Mouse (Mus musculus) CH12.LX (cell line): ENCODE data around the gene Rims4. TPM values are rescaled to one million over a fixed set of nuclear protein-coding genes. Genes with fewer than 3 reads are reported as not detected.

Experiments
- DNase-seq: peaks from one replicate; pipeline ENCODE4 v3.0.0-alpha.2; 2013; ENCODE audit errors: extremely low read depth
- H3K27ac ChIP-seq: 2 replicates; pipeline ENCODE4 v1.5.1; 2012; ENCODE audit warnings: low read depth, mild to moderate bottlenecking, control low read depth, moderate library complexity; ENCODE audit not compliant: insufficient read depth
- H3K27me3 ChIP-seq: replicated peaks from 2 replicates; pipeline ENCODE3; 2012; ENCODE audit warnings: inconsistent platforms
- H3K36me3 ChIP-seq, 2 experiments: replicated peaks in 1 of 2; 2 replicates each; pipeline versions ENCODE3 to v1.6.1; 2012; ENCODE audit warnings: inconsistent platforms in 1 of 2, low read length in 1 of 2, mild to moderate bottlenecking in 1 of 2, mixed read lengths in 1 of 2, moderate library complexity in 1 of 2; ENCODE audit not compliant: control insufficient read depth in 1 of 2, insufficient read depth in 1 of 2
- H3K4me1 ChIP-seq, 2 experiments: 2 replicates each; pipeline ENCODE4 v1.6.1; 2012; ENCODE audit warnings: inconsistent platforms in 1 of 2, moderate library complexity in 1 of 2; ENCODE audit not compliant: insufficient read depth in 2 of 2, control insufficient read depth in 1 of 2
- H3K4me2 ChIP-seq: 2 replicates; pipeline ENCODE4 v1.6.1; 2012; ENCODE audit warnings: low read depth, mild to moderate bottlenecking, control low read depth; ENCODE audit not compliant: poor library complexity, insufficient read depth, severe bottlenecking
- H3K4me3 ChIP-seq, 3 experiments: fragments of 150-350 bp in 1 of 3; sonication (generic) in 1 of 3; replicated peaks in 1 of 3; 2 replicates each; pipeline versions ENCODE3 to v1.5.1; 2011 to 2012; ENCODE audit warnings: low read depth in 2 of 3, low read length in 2 of 3, mild to moderate bottlenecking in 2 of 3, moderate library complexity in 2 of 3, control low read depth in 1 of 3, improper control_type of control experiment in 1 of 3, inconsistent platforms in 1 of 3, mixed read lengths in 1 of 3; ENCODE audit not compliant: poor library complexity in 1 of 3
- H3K79me2 ChIP-seq: replicated peaks from 2 replicates; pipeline ENCODE4 v1.6.1; 2012; ENCODE audit warnings: mild to moderate bottlenecking, moderate library complexity; ENCODE audit not compliant: control insufficient read depth, poor library complexity, insufficient read depth, severe bottlenecking; ENCODE audit errors: extremely low read depth
- H3K9ac ChIP-seq: 2 replicates; pipeline ENCODE4 v1.6.1; 2012; ENCODE audit warnings: low read depth, mild to moderate bottlenecking, control low read depth, moderate library complexity; ENCODE audit not compliant: insufficient read depth
- H3K9me3 ChIP-seq: replicated peaks from 2 replicates; pipeline ENCODE3; 2012; ENCODE audit warnings: low read length, inconsistent platforms, mixed read lengths
- BHLHE40 ChIP-seq: IDR thresholded peaks from 2 replicates; pipeline ENCODE4 v1.6.1; 2011; ENCODE audit warnings: mild to moderate bottlenecking, low read depth, low read length, improper control_type of control experiment
- CHD1 ChIP-seq: IDR thresholded peaks from 2 replicates; pipeline ENCODE4 v1.6.1; 2012; ENCODE audit warnings: low read depth, low read length, improper control_type of control experiment, inconsistent platforms
- CHD2 ChIP-seq: IDR thresholded peaks from 2 replicates; pipeline ENCODE4 v1.6.1; 2011; ENCODE audit warnings: low read length, improper control_type of control experiment
- CTCF ChIP-seq, 2 experiments: IDR thresholded peaks in 1 of 2; conservative IDR thresholded peaks in 1 of 2; 2 replicates each; pipeline ENCODE4 v1.5.1; 2011 to 2012; ENCODE audit warnings: low read depth in 2 of 2, low read length in 2 of 2, improper control_type of control experiment in 1 of 2, inconsistent platforms in 1 of 2, mild to moderate bottlenecking in 1 of 2, moderate library complexity in 1 of 2
- E2F4 ChIP-seq: IDR thresholded peaks from 2 replicates; pipeline ENCODE4 v1.6.1; 2011; ENCODE audit warnings: low read depth, low read length, improper control_type of control experiment; ENCODE audit not compliant: insufficient replicate concordance
- EP300 ChIP-seq: IDR thresholded peaks from 2 replicates; pipeline ENCODE4 v1.6.1; 2011; ENCODE audit warnings: low read length, improper control_type of control experiment
- ETS1 ChIP-seq: conservative IDR thresholded peaks from 2 replicates; pipeline ENCODE4 v1.6.1; 2012; ENCODE audit warnings: low read depth, mild to moderate bottlenecking, inconsistent platforms, low read length, improper control_type of control experiment, moderate library complexity
- GABPA ChIP-seq: IDR thresholded peaks from 2 replicates; pipeline ENCODE4 v1.6.1; 2012; ENCODE audit warnings: low read depth, low read length, improper control_type of control experiment, inconsistent platforms; ENCODE audit not compliant: insufficient replicate concordance
- HCFC1 ChIP-seq: IDR thresholded peaks from 2 replicates; pipeline ENCODE4 v1.6.1; 2012; ENCODE audit warnings: low read depth, mild to moderate bottlenecking, inconsistent platforms, low read length, improper control_type of control experiment
- JUND ChIP-seq: conservative IDR thresholded peaks from 2 replicates; pipeline ENCODE4 v1.6.1; 2011; ENCODE audit warnings: low read depth, low read length, improper control_type of control experiment
- KAT2A ChIP-seq: IDR thresholded peaks from 2 replicates; pipeline ENCODE4 v1.6.1; 2012; ENCODE audit warnings: low read length, improper control_type of control experiment, inconsistent platforms; ENCODE audit not compliant: insufficient replicate concordance
- MAFK ChIP-seq: IDR thresholded peaks from 2 replicates; pipeline ENCODE4 v1.6.1; 2011; ENCODE audit warnings: low read length, improper control_type of control experiment; ENCODE audit not compliant: insufficient replicate concordance
- MAX ChIP-seq: IDR thresholded peaks from 2 replicates; pipeline ENCODE4 v1.6.1; 2011; ENCODE audit warnings: low read length, improper control_type of control experiment
- MAZ ChIP-seq: IDR thresholded peaks from 2 replicates; pipeline ENCODE4 v1.6.1; 2012; ENCODE audit warnings: low read depth, mild to moderate bottlenecking, inconsistent platforms, low read length, improper control_type of control experiment, moderate library complexity
- MEF2A ChIP-seq: IDR thresholded peaks from 2 replicates; pipeline ENCODE4 v1.6.1; 2014; ENCODE audit warnings: low read depth, mild to moderate bottlenecking, inconsistent platforms, low read length, improper control_type of control experiment, borderline replicate concordance
- MYC ChIP-seq: IDR thresholded peaks from 2 replicates; pipeline ENCODE4 v1.6.1; 2011; ENCODE audit warnings: low read depth, mild to moderate bottlenecking, improper control_type of control experiment, low read length
- NELFE ChIP-seq: IDR thresholded peaks from 2 replicates; pipeline ENCODE4 v1.6.1; 2011; ENCODE audit warnings: low read depth, low read length, improper control_type of control experiment
- NRF1 ChIP-seq: IDR thresholded peaks from 2 replicates; pipeline ENCODE4 v1.6.1; 2014; ENCODE audit warnings: low read depth, mild to moderate bottlenecking, inconsistent platforms, low read length, improper control_type of control experiment, moderate library complexity
- PAX5 ChIP-seq: IDR thresholded peaks from 2 replicates; pipeline ENCODE4 v1.6.1; 2012; ENCODE audit warnings: low read length, inconsistent platforms, mixed read lengths
- POLR2A ChIP-seq: IDR thresholded peaks from 2 replicates; pipeline ENCODE4 v1.6.1; 2011; ENCODE audit warnings: low read depth, mild to moderate bottlenecking, improper control_type of control experiment, low read length
- POLR2AphosphoS2 ChIP-seq: IDR thresholded peaks from 2 replicates; pipeline ENCODE4 v1.6.1; 2011; ENCODE audit warnings: low read depth, low read length, improper control_type of control experiment
- RAD21 ChIP-seq: IDR thresholded peaks from 2 replicates; pipeline ENCODE4 v1.6.1; 2011; ENCODE audit warnings: low read depth, mild to moderate bottlenecking, low read length, improper control_type of control experiment, moderate library complexity
- RCOR1 ChIP-seq: conservative IDR thresholded peaks from 2 replicates; pipeline ENCODE4 v1.6.1; 2012; ENCODE audit warnings: low read depth, mild to moderate bottlenecking, inconsistent platforms, low read length, improper control_type of control experiment
- SIN3A ChIP-seq: IDR thresholded peaks from 2 replicates; pipeline ENCODE4 v1.6.1; 2012; ENCODE audit warnings: low read length, improper control_type of control experiment, inconsistent platforms
- SMC3 ChIP-seq: IDR thresholded peaks from 2 replicates; pipeline ENCODE4 v1.6.1; 2011; ENCODE audit warnings: low read depth, low read length, improper control_type of control experiment
- TBP ChIP-seq: conservative IDR thresholded peaks from 2 replicates; pipeline ENCODE4 v1.6.1; 2011; ENCODE audit warnings: low read depth, low read length, improper control_type of control experiment
- TCF12 ChIP-seq: IDR thresholded peaks from 2 replicates; pipeline ENCODE4 v1.6.1; 2014; ENCODE audit warnings: low read depth, mild to moderate bottlenecking, inconsistent platforms, low read length, improper control_type of control experiment
- UBTF ChIP-seq: IDR thresholded peaks from 2 replicates; pipeline ENCODE4 v1.6.1; 2012; ENCODE audit warnings: low read depth, mild to moderate bottlenecking, inconsistent platforms, low read length, improper control_type of control experiment, moderate library complexity
- USF1 ChIP-seq: IDR thresholded peaks from 2 replicates; pipeline ENCODE4 v1.6.1; 2014; ENCODE audit warnings: low read depth, mild to moderate bottlenecking, inconsistent platforms, low read length, improper control_type of control experiment
- ZC3H11A ChIP-seq: IDR thresholded peaks from 2 replicates; pipeline ENCODE4 v1.6.1; 2012; ENCODE audit warnings: low read depth, mild to moderate bottlenecking, inconsistent platforms, low read length, improper control_type of control experiment
- ZKSCAN1 ChIP-seq: IDR thresholded peaks from 2 replicates; pipeline ENCODE4 v1.6.1; 2012; ENCODE audit warnings: low read depth, inconsistent platforms, low read length, improper control_type of control experiment, borderline replicate concordance
- ZMIZ1 ChIP-seq: IDR thresholded peaks from 2 replicates; pipeline ENCODE4 v1.6.1; 2012; ENCODE audit warnings: low read depth, mild to moderate bottlenecking, inconsistent platforms, low read length, improper control_type of control experiment
- ZNF384 ChIP-seq: IDR thresholded peaks from 2 replicates; pipeline ENCODE4 v1.6.1; 2012; ENCODE audit warnings: low read depth, low read length, improper control_type of control experiment, inconsistent platforms
- dilution Hi-C: fragments of 300-500 bp; cut with MboI; formaldehyde crosslinking; loops from 2 replicates; pipeline ENCODE4 v1.14.3; 2020; ENCODE audit warnings: low sequenced_read_pairs; ENCODE audit not compliant: extremely low pct_unique_long_range_greater_than_20kb, extremely low pct_ligation_motif_present
- in situ Hi-C: fragments of 300-500 bp; cut with MboI; formaldehyde crosslinking; loops from 3 replicates; pipeline ENCODE4 v1.14.3; 2019; ENCODE audit warnings: low sequenced_read_pairs, low pct_ligation_motif_present, low pct_unique_long_range_greater_than_20kb, mixed read lengths
- polyA plus RNA-seq: library from polyadenylated mRNA; unstranded; fragments of >175 nt; gene quantifications from 2 replicates; pipeline ENCODE4 v1.2.1, GENCODE M21; 2012; ENCODE audit warnings: low read depth; ENCODE audit not compliant: insufficient read length
- total RNA-seq, 2 experiments: library from RNA; depleted of rRNA; stranded (reverse); fragments of 300-350 nt in 1 of 2; fragments of >200 nt in 1 of 2; gene quantifications; 2 replicates each; pipeline ENCODE4 v1.2.3; 2012 to 2014

Gene Rims4
- total and polyA plus RNA-seq, 3 experiments = not detected

- dilution Hi-C loops = no loop called here
- Histone ChIP-seq H3K9ac (no peak overlapping the region), H3K4me1 (0 out of 4 replicates have a peak, but pooled peaks cover 0 to 2% of the 10 kb centered on the region in 2 experiments), H3K27ac (no peak overlapping the region)
- TF ChIP-seq ETS1 (no peak), UBTF (no peak), EP300 (no peak), MEF2A (no peak), MAX (no peak), KAT2A (no peak), TCF12 (no peak), POLR2A (no peak), MYC (no peak), SIN3A (no peak), NELFE (no peak), GABPA (no peak), CHD2 (no peak)
- TF ChIP-seq, all 38 proteins: peak for 0
- no peaks in the 10 kb centered on the region for H3K79me2 ChIP-seq
- no peak overlapping the region for H3K4me3 ChIP-seq
- no peaks in the 10 kb centered on the region for H3K36me3 ChIP-seq
- peaks cover 93% of the 10 kb centered on the region for H3K27me3 ChIP-seq
- no peaks in the 10 kb centered on the region for H3K9me3 ChIP-seq
- in situ Hi-C loops = loop anchor here (25.0 kb wide), 1 partner anchor 97 kb away; no protein-coding TSS in a partner anchor
- DNase-seq = no peak
- no peak overlapping the region for H3K4me2 ChIP-seq
Measured at GRCm38 (mm10) chr2:163865311-163865710, 53.2 kb downstream of the Rims4 start.

GRCm38 (mm10) chr2:163858254-163858947, 60.1 kb downstream of the Rims4 start:
- Histone ChIP-seq H3K4me2 (no peak overlapping the region), H3K4me1 (no peaks in the 10 kb centered on the region), H3K9ac (no peak overlapping the region), H3K27ac (no peak overlapping the region), H3K79me2 (no peaks in the 10 kb centered on the region)
- DNase-seq = no peak
- in situ Hi-C loops = loop anchor here (25.0 kb wide), 1 partner anchor 104 kb away; no protein-coding TSS in a partner anchor
- TF ChIP-seq TCF12 (no peak), UBTF (no peak), CTCF (conservative IDR thresholded peaks at IDR 0.05 in 1 of 2, IDR thresholded peaks at IDR 0.05 in 1 of 2; ENCODE audit: low read depth in 2 of 2, low read length in 2 of 2) (peak in 1 of 2 experiments; percentile 70; a peak in 2 of 4 replicates), POLR2A (no peak), MAZ (no peak), CHD1 (no peak), ZC3H11A (no peak), JUND (no peak), USF1 (no peak), ZNF384 (no peak), ZKSCAN1 (no peak), HCFC1 (no peak), TBP (no peak), SMC3 (peak; percentile 54), MYC (no peak), MAFK (no peak), NRF1 (no peak), ZMIZ1 (no peak), E2F4 (no peak), BHLHE40 (no peak), RAD21 (peak; percentile 59), POLR2AphosphoS2 (no peak), PAX5 (no peak), RCOR1 (no peak)
- TF ChIP-seq, all 38 proteins: peak for 3
- peaks cover 94% of the 10 kb centered on the region for H3K27me3 ChIP-seq
- H3K9me3 ChIP-seq = no peaks in the 10 kb centered on the region
- H3K4me3 ChIP-seq = no peak overlapping the region
- dilution Hi-C loops = no loop called here
- H3K36me3 ChIP-seq = no peaks in the 10 kb centered on the region
